Mouse (Mus musculus) gastrocnemius, postnatal 36 days (tissue): ENCODE measurements around the gene Tlr4. TPM values are rescaled to one million over a fixed set of nuclear protein-coding genes. Genes with fewer than 3 reads are reported as not detected.

Experiments used
- DNase-seq, 2 experiments: peaks; one replicate each; pipeline ENCODE4 v3.0.0; 2022
- intact Hi-C: fragments of 180-260 bp; cut with DNase I; formaldehyde crosslinking; loops from one replicate; pipeline ENCODE4 v1.15.1; 2025
- long read RNA-seq, 2 experiments: library from polyadenylated mRNA; stranded (forward); transcript quantifications; one replicate each; pipeline ENCODE4 v2.0.0; 2021
- total RNA-seq, 2 experiments: library from RNA; stranded (reverse); gene quantifications; 2 replicates each; pipeline ENCODE4 v1.2.3; 2021

The Tlr4 gene
- total RNA-seq = 1 to 10 TPM; 4.1 to 4.8 TPM
- long read RNA-seq, experiment 1 = 0 reads
- long read RNA-seq, experiment 2 = 0 reads

GRCm38 (mm10) chr4:66827463-66828162 lies at the start of gene Tlr4:
Gene Tlr4 (plus strand): TSS chr4:66827584.
- intact Hi-C loops = no loop called here
- peak; percentile 57 to 73 for DNase-seq

GRCm38 (mm10) chr4:66794283-66794682 lies 33.1 kb upstream of the Tlr4 start:
- no peak for DNase-seq
- intact Hi-C loops = no loop called here

GRCm38 (mm10) chr4:66796683-66797082 lies 30.7 kb upstream of the Tlr4 start:
- intact Hi-C loops = no loop called here
- DNase-seq = no peak

GRCm38 (mm10) chr4:66804552-66805301 lies 22.7 kb upstream of the Tlr4 start:
- intact Hi-C loops = no loop called here

GRCm38 (mm10) chr4:66805747-66806146 lies 21.6 kb upstream of the Tlr4 start:
- DNase-seq = no peak
- intact Hi-C loops = no loop called here

More at GRCm38 (mm10) chr4:66804552-66805301, 22.7 kb upstream of the Tlr4 start:
- DNase-seq = no peak

- no peak for DNase-seq
- intact Hi-C loops = no loop called here
Measured at GRCm38 (mm10) chr4:66816364-66817026, 10.9 kb upstream of the Tlr4 start.

GRCm38 (mm10) chr4:66821171-66821570 lies 6.2 kb upstream of the Tlr4 start:
- intact Hi-C loops = no loop called here
- DNase-seq = no peak

- intact Hi-C loops = no loop called here
- DNase-seq = no peak
Measured at GRCm38 (mm10) chr4:66821764-66822163, 5.6 kb upstream of the Tlr4 start.

- DNase-seq = no peak
- intact Hi-C loops = no loop called here
Measured at GRCm38 (mm10) chr4:66828163-66828668, 832 bp downstream of the Tlr4 start.

GRCm38 (mm10) chr4:66828686-66829085 lies 1.3 kb downstream of the Tlr4 start:
- intact Hi-C loops = no loop called here
- DNase-seq = no peak

GRCm38 (mm10) chr4:66838071-66838470 lies 10.7 kb downstream of the Tlr4 start:
- DNase-seq = no peak
- intact Hi-C loops = no loop called here

GRCm38 (mm10) chr4:66843255-66843654 lies 15.9 kb downstream of the Tlr4 start:
- no peak for DNase-seq
- intact Hi-C loops = no loop called here

- DNase-seq = no peak
- intact Hi-C loops = no loop called here
Measured at GRCm38 (mm10) chr4:66852011-66852410, 24.6 kb downstream of the Tlr4 start.

GRCm38 (mm10) chr4:66856992-66857391 lies 29.6 kb downstream of the Tlr4 start:
- no peak for DNase-seq

GRCm38 (mm10) chr4:66869919-66870318 lies 42.5 kb downstream of the Tlr4 start:
- intact Hi-C loops = no loop called here
- DNase-seq = no peak

More at GRCm38 (mm10) chr4:66856992-66857391, 29.6 kb downstream of the Tlr4 start:
- intact Hi-C loops = no loop called here

- intact Hi-C loops = no loop called here
- DNase-seq = no peak
Measured at GRCm38 (mm10) chr4:66872026-66872425, 44.6 kb downstream of the Tlr4 start.

GRCm38 (mm10) chr4:66873342-66873741 lies 46.0 kb downstream of the Tlr4 start:
- intact Hi-C loops = no loop called here
- DNase-seq = no peak

GRCm38 (mm10) chr4:66875751-66876150 lies 48.4 kb downstream of the Tlr4 start:
- intact Hi-C loops = no loop called here
- DNase-seq = no peak

- no peak for DNase-seq
- intact Hi-C loops = no loop called here
Measured at GRCm38 (mm10) chr4:66877609-66878008, 50.2 kb downstream of the Tlr4 start.

GRCm38 (mm10) chr4:66881496-66881895 lies 54.1 kb downstream of the Tlr4 start:
- no peak for DNase-seq
- intact Hi-C loops = no loop called here

- DNase-seq = no peak
- intact Hi-C loops = no loop called here
Measured at GRCm38 (mm10) chr4:66883264-66883663, 55.9 kb downstream of the Tlr4 start.
